Mouse (Mus musculus): ENCODE results near the gene Ror2. TPM values are rescaled to one million over a fixed set of nuclear protein-coding genes. Genes with fewer than 3 reads are reported as not detected.
A peak's percentile ranks its signal among the peaks of the same experiment; 100 is the strongest.

Ror2 gene
- polyA plus RNA-seq, 1 experiment = 5.9 TPM

DNA sequence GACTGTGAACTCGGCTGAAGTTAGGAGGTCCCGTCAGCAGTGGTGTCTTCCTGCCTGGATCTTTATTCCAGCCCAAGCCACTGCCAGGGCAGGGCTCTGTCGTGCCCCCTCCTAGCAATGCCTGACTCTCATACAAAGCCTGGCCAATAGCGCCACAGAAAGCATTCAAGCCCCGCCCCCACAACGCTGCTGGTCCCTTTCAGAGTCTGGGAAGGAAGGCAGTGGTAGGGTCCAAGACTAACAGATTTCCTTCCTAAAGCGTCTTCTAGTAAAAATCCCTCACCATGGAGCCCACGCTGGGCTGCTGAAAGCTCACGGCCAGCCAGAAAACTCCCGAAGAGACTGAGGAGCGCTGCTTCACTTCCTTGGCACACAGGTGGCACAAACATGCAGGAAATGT, 165.0 kb downstream of the Ror2 start:
- Histone ChIP-seq H3K27ac (ENCODE audit: insufficient read depth, low read depth, low read length) (no peak overlapping the region), H3K4me3 (ENCODE audit: low read depth, low read length) (no peak overlapping the region), H3K36me3 (ENCODE audit: control insufficient read depth, insufficient read depth, low read length) (no peaks in the 10 kb centered on the region), H3K4me1 (ENCODE audit: control insufficient read depth, insufficient read depth, insufficient read length, low read length) (peaks cover 5% of the 10 kb centered on the region; the same call in 1 of the 2 replicates), H3K27me3 (ENCODE audit: control insufficient read depth, insufficient read depth, low read length) (no peaks in the 10 kb centered on the region)
- 77% methylated on average over 11 of the region's 11 CpGs for WGBS
- TF ChIP-seq POLR2A (IDR thresholded peaks at IDR 0.05; ENCODE audit: low read depth, low read length) (no peak), CTCF (IDR thresholded peaks at IDR 0.05; ENCODE audit: extremely low read depth, insufficient read length, insufficient replicate concordance, low read depth, low read length) (no peak)

DNA sequence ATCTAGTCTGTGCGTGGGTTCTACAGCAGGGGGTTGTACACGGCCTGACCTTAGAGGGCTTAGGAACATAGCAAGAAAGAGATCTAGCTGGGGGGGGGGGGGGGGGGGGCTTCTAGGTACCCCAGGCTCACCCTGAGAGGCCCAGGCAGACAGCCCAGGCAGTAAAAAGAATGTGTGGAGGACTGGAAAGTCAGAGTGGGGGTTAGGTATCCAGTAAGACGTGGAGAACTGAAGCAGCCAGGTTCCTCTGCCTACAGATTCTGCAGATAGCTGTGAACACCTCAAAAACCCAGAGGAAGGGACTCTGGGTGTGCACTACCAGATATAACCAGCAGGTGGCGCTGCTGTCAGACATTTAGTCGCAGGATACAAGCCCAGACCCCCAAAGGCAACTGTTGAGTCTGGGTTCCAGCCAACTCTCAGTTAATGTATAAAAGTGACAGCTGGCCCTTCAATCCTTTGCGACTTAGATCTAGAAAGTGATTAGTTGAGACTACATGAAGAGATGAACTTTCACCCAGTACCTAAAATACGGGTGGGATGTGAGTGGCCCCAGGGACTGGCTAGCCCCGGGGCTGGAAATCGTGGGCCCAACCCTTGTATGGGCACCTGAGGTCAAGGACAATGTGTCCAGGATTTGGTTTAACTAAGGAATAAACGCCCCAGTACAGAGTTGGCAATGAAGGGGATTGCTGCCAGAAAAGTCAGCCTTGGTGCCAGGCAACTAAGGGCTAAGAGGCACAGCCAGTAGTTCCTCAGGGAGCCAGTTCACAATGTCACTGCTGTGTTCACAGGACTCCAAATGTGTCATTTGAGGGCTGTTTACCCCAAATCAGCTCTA, 166.1 kb downstream of the Ror2 start:
- Histone ChIP-seq H3K4me3 (ENCODE audit: low read depth, low read length) (no peak overlapping the region), H3K27ac (ENCODE audit: insufficient read depth, low read depth, low read length) (no peak overlapping the region), H3K36me3 (ENCODE audit: control insufficient read depth, insufficient read depth, low read length) (no peaks in the 10 kb centered on the region), H3K27me3 (ENCODE audit: control insufficient read depth, insufficient read depth, low read length) (no peaks in the 10 kb centered on the region), H3K4me1 (ENCODE audit: control insufficient read depth, insufficient read depth, insufficient read length, low read length) (peaks cover 5% of the 10 kb centered on the region; the same call in 1 of the 2 replicates)
- no peak for TF ChIP-seq POLR2A (IDR thresholded peaks at IDR 0.05; ENCODE audit: low read depth, low read length)
- peak; percentile 93; the same call in 1 of the 2 replicates for TF ChIP-seq CTCF (IDR thresholded peaks at IDR 0.05; ENCODE audit: extremely low read depth, insufficient read length, insufficient replicate concordance, low read depth, low read length)
- 11% methylated on average over 10 of the region's 10 CpGs for WGBS

DNA sequence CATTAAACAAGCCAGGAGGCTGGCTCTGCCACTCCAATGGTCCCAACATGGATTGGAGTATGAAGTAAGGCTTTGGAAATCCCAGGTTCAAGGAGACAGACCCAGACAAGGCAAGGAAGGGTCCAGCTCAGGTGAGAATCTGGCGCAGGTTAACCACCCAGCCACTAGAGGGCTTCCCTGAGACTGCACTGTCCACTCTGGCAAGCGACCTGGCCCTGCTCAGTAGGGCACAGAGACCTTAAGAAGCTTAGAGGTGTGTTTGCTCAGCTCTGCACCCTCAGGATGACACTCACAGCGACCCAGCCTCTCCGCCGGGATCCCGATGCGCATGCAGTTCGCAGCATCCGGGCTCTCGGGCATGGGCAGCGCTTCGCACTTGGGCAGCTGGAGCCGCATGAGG, 167.5 kb downstream of the Ror2 start:
- Histone ChIP-seq H3K4me1 (ENCODE audit: control insufficient read depth, insufficient read depth, insufficient read length, low read length) (peaks cover 5% of the 10 kb centered on the region; the same call in 1 of the 2 replicates), H3K36me3 (ENCODE audit: control insufficient read depth, insufficient read depth, low read length) (no peaks in the 10 kb centered on the region), H3K27ac (ENCODE audit: insufficient read depth, low read depth, low read length) (no peak overlapping the region), H3K27me3 (ENCODE audit: control insufficient read depth, insufficient read depth, low read length) (no peaks in the 10 kb centered on the region), H3K4me3 (ENCODE audit: low read depth, low read length) (no peak overlapping the region)
- 89% methylated on average over 13 of the region's 13 CpGs for WGBS
- TF ChIP-seq CTCF (IDR thresholded peaks at IDR 0.05; ENCODE audit: extremely low read depth, insufficient read length, insufficient replicate concordance, low read depth, low read length) (peak; percentile 51; the same call in 1 of the 2 replicates), POLR2A (IDR thresholded peaks at IDR 0.05; ENCODE audit: low read depth, low read length) (no peak)

DNA sequence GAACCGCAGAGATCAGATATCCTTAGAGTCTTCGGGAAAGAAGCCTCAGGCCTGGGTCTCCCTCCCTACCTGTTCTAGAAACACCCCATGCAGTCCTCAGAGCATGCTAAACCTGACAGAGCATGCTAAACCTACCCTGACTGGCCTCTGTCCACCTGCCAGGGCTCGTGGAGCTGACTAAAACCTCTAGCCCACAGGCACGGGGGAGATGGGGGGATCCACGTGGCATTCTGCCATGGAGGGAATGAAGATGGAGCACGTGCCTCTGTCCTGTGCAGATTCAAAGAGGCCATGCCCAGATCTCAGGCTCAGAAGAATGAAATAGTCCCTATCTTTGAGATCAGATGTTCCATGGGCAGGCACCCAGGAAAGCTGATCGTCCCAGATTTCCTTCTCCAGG, 168.0 kb downstream of the Ror2 start:
- no peak overlapping the region for H3K4me3 ChIP-seq (ENCODE audit: low read depth, low read length)
- peaks cover 5% of the 10 kb centered on the region; the same call in 1 of the 2 replicates for H3K4me1 ChIP-seq (ENCODE audit: control insufficient read depth, insufficient read depth, insufficient read length, low read length)
- no peak overlapping the region for H3K27ac ChIP-seq (ENCODE audit: insufficient read depth, low read depth, low read length)
- no peaks in the 10 kb centered on the region for H3K36me3 ChIP-seq (ENCODE audit: control insufficient read depth, insufficient read depth, low read length)
- H3K27me3 ChIP-seq (ENCODE audit: control insufficient read depth, insufficient read depth, low read length) = no peaks in the 10 kb centered on the region
- whole genome bisulfite sequencing = 87% methylated on average over 7 of the region's 7 CpGs
- TF ChIP-seq CTCF (IDR thresholded peaks at IDR 0.05; ENCODE audit: extremely low read depth, insufficient read length, insufficient replicate concordance, low read depth, low read length) = no peak
- TF ChIP-seq POLR2A (IDR thresholded peaks at IDR 0.05; ENCODE audit: low read depth, low read length) = no peak

DNA sequence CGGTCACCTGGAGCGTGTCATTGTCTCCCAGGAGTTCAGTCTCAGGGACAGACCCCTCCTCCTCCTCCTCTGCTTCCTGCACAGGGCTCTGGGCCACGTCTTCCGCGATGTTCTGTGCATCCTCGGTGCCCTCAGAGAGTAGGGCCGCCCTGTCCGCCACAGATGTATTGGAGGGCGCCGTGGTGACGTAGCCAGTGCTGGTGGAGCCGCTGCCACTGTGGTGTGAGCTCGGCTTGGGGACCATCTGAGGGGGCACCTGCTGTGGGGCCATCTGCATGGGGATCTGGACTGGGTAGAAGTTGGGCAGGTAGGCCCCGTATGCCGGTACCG, 175.7 kb downstream of the Ror2 start:
- Histone ChIP-seq H3K4me1 (ENCODE audit: control insufficient read depth, insufficient read depth, insufficient read length, low read length) (no peaks in the 10 kb centered on the region), H3K27ac (ENCODE audit: insufficient read depth, low read depth, low read length) (no peak overlapping the region), H3K4me3 (ENCODE audit: low read depth, low read length) (no peak overlapping the region), H3K36me3 (ENCODE audit: control insufficient read depth, insufficient read depth, low read length) (no peaks in the 10 kb centered on the region), H3K27me3 (ENCODE audit: control insufficient read depth, insufficient read depth, low read length) (no peaks in the 10 kb centered on the region)
- TF ChIP-seq CTCF (IDR thresholded peaks at IDR 0.05; ENCODE audit: extremely low read depth, insufficient read length, insufficient replicate concordance, low read depth, low read length) = no peak
- no peak for TF ChIP-seq POLR2A (IDR thresholded peaks at IDR 0.05; ENCODE audit: low read depth, low read length)
- WGBS = 94% methylated on average over 16 of the region's 16 CpGs

DNA sequence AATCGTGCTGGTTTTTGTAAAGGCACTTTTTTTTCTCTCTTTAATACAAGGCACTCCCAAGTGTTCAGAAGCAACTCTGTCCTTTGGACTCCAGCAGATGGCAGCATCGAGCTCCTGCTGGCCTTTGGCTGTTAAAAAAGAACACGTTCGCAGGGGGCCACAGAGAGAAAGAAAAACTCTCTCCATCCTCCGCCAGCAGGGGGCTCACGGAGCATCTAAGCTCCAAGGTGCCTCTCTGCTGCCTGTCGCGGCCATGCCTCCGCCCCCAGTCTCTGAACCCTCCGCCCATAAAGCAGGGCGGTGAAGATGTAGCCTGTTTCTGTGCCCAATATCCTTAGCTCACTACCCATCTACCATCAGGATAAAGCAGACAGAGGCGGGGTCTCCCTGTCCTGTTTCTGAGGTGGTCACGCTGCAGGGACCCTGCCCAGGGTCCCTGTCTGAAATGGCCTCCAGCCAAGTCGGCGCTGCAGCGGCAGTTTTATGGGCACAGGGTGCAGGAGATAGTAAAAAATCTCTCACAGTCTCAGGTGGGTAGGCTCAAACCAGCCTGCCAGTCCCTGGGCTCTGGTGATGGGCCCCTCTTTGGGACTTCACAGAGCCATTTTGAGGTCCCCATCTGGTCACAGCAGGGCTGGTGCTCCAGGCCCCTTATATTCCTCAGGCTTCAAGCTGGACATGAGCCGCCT, 176.2 kb downstream of the Ror2 start:
- peak; percentile 98 for TF ChIP-seq CTCF (IDR thresholded peaks at IDR 0.05; ENCODE audit: extremely low read depth, insufficient read length, insufficient replicate concordance, low read depth, low read length)
- no peak for TF ChIP-seq POLR2A (IDR thresholded peaks at IDR 0.05; ENCODE audit: low read depth, low read length)
- H3K27ac ChIP-seq (ENCODE audit: insufficient read depth, low read depth, low read length) = no peak overlapping the region
- no peaks in the 10 kb centered on the region for H3K27me3 ChIP-seq (ENCODE audit: control insufficient read depth, insufficient read depth, low read length)
- H3K4me1 ChIP-seq (ENCODE audit: control insufficient read depth, insufficient read depth, insufficient read length, low read length) = no peaks in the 10 kb centered on the region
- H3K36me3 ChIP-seq (ENCODE audit: control insufficient read depth, insufficient read depth, low read length) = no peaks in the 10 kb centered on the region
- no peak overlapping the region for H3K4me3 ChIP-seq (ENCODE audit: low read depth, low read length)
- 24% methylated on average over 17 of the region's 17 CpGs for WGBS

DNA sequence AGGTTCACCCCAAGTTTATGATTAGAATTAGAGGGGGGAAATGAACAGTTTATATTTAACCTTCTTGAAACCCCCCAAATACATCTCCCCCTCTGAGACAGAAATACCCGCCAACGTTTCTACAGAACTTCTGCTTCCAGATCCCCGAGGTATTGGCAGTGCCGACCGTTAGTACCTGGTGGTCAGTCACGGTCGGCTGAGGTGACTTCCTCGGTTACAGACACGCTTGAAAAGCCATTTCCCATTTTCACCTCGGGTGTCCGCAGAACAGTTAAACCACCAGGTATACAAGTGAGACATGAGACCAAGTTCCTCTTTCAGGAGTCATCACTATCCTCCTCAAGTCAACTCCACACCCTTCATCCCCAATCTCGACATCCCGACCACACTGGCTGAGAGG, 179.2 kb downstream of the Ror2 start:
- Histone ChIP-seq H3K4me1 (ENCODE audit: control insufficient read depth, insufficient read depth, insufficient read length, low read length) (no peaks in the 10 kb centered on the region), H3K27me3 (ENCODE audit: control insufficient read depth, insufficient read depth, low read length) (no peaks in the 10 kb centered on the region), H3K27ac (ENCODE audit: insufficient read depth, low read depth, low read length) (no peak overlapping the region), H3K36me3 (ENCODE audit: control insufficient read depth, insufficient read depth, low read length) (no peaks in the 10 kb centered on the region), H3K4me3 (ENCODE audit: low read depth, low read length) (no peak overlapping the region)
- TF ChIP-seq CTCF (IDR thresholded peaks at IDR 0.05; ENCODE audit: extremely low read depth, insufficient read length, insufficient replicate concordance, low read depth, low read length) (no peak), POLR2A (IDR thresholded peaks at IDR 0.05; ENCODE audit: low read depth, low read length) (no peak)
- WGBS = 78% methylated on average over 13 of the region's 13 CpGs

All from small intestine, adult 2 months (tissue).